Mouse (Mus musculus) stomach, embryonic 16.5 days (tissue): ENCODE data around the gene Ugdh. TPM values are rescaled to one million over a fixed set of nuclear protein-coding genes. Genes with fewer than 3 reads are reported as not detected.

Source experiments
- ATAC-seq: fragments of 200-750 bp; cut with Nextera tagmentation; 2 replicates; pipeline ENCODE4 v1.8.0; 2017; ENCODE audit warnings: moderate number of reproducible peaks, moderate TSS enrichment; ENCODE audit not compliant: insufficient read depth, low FRiP score
- H3K27ac ChIP-seq: fragments of 300-500 bp; sonication (generic); 2 replicates; pipeline ENCODE4 v1.5.1; 2014; ENCODE audit warnings: low read length
- H3K27me3 ChIP-seq: fragments of 300-500 bp; sonication (generic); 2 replicates; pipeline ENCODE4 v1.6.1; 2014; ENCODE audit warnings: low read length, control low read depth, mixed read lengths; ENCODE audit not compliant: control insufficient read depth, insufficient read depth
- H3K36me3 ChIP-seq: fragments of 300-500 bp; sonication (generic); 2 replicates; pipeline ENCODE4 v1.6.1; 2014; ENCODE audit warnings: low read length; ENCODE audit not compliant: control insufficient read depth, insufficient read depth
- H3K4me1 ChIP-seq: fragments of 300-500 bp; sonication (generic); 2 replicates; pipeline ENCODE4 v1.6.1; 2014; ENCODE audit warnings: low read length, control low read depth, mixed read lengths; ENCODE audit not compliant: control insufficient read depth, insufficient read depth
- H3K4me2 ChIP-seq: fragments of 300-500 bp; sonication (generic); 2 replicates; pipeline ENCODE4 v1.6.1; 2014; ENCODE audit warnings: low read depth, low read length, mixed read lengths
- H3K4me3 ChIP-seq: fragments of 300-500 bp; sonication (generic); replicated peaks from 2 replicates; pipeline ENCODE4 v1.5.1; 2014; ENCODE audit warnings: mild to moderate bottlenecking, low read length
- H3K9ac ChIP-seq: fragments of 300-500 bp; sonication (generic); 2 replicates; pipeline ENCODE4 v1.6.1; 2014; ENCODE audit warnings: low read length
- H3K9me3 ChIP-seq: fragments of 300-500 bp; sonication (generic); replicated peaks from 2 replicates; pipeline ENCODE4 v1.6.1; 2016; ENCODE audit warnings: low read length, control low read depth; ENCODE audit not compliant: control insufficient read depth
- WGBS: fragments of 180-500 bp; shearing (Covaris S2); extraction: QIAGEN DNeasy Blood & Tissue Kit; methylation state at CpG from one replicate; pipeline ENCODE4 v1.1.7; 2014; 5-methylcytosine and 5-hydroxymethylcytosine counted together
- polyA plus RNA-seq: library from polyadenylated mRNA; unstranded; fragments of >200 nt; fragmentation: Nextera tagmentation; extraction: Ambion mirVana; gene quantifications from 2 replicates; pipeline ENCODE4 v1.2.1, GENCODE M21; 2015

The Ugdh gene
- polyA plus RNA-seq, 1 experiment from 2014 or later, result 184 TPM

DNA sequence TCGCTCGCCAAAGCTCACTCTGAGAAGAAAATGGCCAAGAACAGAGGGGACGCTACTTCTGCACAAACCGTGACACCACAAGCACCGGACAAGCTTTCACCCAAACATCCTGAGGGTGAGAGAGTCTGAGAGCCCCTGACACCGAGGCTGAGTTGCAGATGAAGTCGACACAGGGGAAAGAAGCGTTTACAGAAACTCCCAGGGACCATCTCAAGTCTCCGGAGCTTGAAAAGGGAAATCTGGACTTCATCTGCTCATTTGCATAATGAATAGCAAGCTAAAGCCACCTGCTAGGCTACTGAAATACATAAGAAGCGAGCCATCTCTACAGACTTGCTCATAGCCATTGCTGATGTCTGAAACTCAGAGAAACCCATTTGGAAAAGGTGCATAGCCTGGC lies 16.6 kb downstream of the Ugdh start:
- Histone ChIP-seq H3K27ac (no peak overlapping the region), H3K36me3 (peaks cover 13% of the 10 kb centered on the region; the same call in 1 of the 2 replicates), H3K4me1 (peaks cover 14% of the 10 kb centered on the region), H3K4me3 (no peak overlapping the region), H3K9me3 (no peaks in the 10 kb centered on the region), H3K27me3 (no peaks in the 10 kb centered on the region), H3K9ac (no peak overlapping the region), H3K4me2 (no peak overlapping the region)
- ATAC-seq, result no peak
- 80% methylated on average over 10 of the region's 10 CpGs for WGBS

GRCm38 (mm10) chr5:65415653-65416458 lies 19.9 kb downstream of the Ugdh start:
- peak overlapping the region; percentile 61 for H3K9ac ChIP-seq
- peak overlapping the region; percentile 89 for H3K27ac ChIP-seq
- 21% methylated on average over 26 of the region's 26 CpGs for WGBS
- ATAC-seq, result peak; percentile 86
- H3K27me3 ChIP-seq, result no peaks in the 10 kb centered on the region
- no peak overlapping the region for H3K4me3 ChIP-seq
- peaks cover 14% of the 10 kb centered on the region for H3K4me1 ChIP-seq
- peaks cover 13% of the 10 kb centered on the region; the same call in 1 of the 2 replicates for H3K36me3 ChIP-seq
- H3K4me2 ChIP-seq, result no peak overlapping the region
- no peaks in the 10 kb centered on the region for H3K9me3 ChIP-seq

- H3K4me1 ChIP-seq, result no peaks in the 10 kb centered on the region
- H3K9me3 ChIP-seq, result no peaks in the 10 kb centered on the region
- 76% methylated on average over 12 of the region's 12 CpGs for WGBS
- no peak overlapping the region for H3K9ac ChIP-seq
- H3K36me3 ChIP-seq, result peaks cover 9% of the 10 kb centered on the region; the same call in 1 of the 2 replicates
- no peak overlapping the region for H3K4me3 ChIP-seq
- H3K4me2 ChIP-seq, result no peak overlapping the region
- no peak overlapping the region for H3K27ac ChIP-seq
- no peak for ATAC-seq
- H3K27me3 ChIP-seq, result no peaks in the 10 kb centered on the region
These were observed 27.8 kb downstream of the Ugdh start for GRCm38 (mm10) chr5:65407989-65408388.

DNA sequence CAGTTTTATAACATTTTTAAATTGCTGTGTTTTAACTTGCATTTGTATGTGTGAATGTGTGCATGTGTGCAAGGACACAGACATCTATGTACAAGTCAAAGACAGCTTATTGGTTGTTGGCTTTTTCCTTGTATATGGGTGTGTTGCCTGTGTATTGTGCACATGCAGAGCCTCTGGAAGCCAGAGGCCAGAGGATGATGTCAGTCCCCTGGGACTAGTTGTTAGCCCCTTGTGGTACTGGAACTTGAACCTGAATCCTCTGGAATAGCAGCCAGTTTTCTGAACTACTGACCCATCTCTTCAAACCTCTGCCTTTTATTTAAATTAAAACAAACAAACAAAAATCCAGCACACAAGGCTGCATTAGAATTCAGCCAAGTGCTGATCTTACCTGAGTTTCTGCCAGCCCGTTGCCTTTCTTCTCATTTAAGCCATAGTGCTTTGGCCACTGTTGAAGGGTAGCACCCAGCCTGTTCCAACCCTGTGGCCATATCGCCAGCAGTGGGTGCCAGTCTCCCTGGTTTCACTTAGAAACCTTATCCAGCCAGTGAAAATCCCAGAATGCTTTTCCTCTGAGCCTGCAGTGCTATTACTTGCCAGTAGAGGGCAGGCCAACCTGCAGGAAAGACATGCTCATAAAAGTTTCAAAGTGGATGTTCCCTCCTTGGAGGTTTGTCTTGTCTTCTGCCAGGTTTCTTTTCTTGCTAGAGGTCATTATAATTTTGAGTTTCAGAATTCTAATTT lies 34.3 kb downstream of the Ugdh start:
- no peak overlapping the region for H3K9ac ChIP-seq
- 21% methylated on average over 2 of the region's 2 CpGs for WGBS
- no peaks in the 10 kb centered on the region for H3K9me3 ChIP-seq
- no peak overlapping the region for H3K4me2 ChIP-seq
- H3K4me3 ChIP-seq, result no peak overlapping the region
- no peaks in the 10 kb centered on the region for H3K4me1 ChIP-seq
- peak; percentile 72; the same call in 1 of the 2 replicates for ATAC-seq
- no peak overlapping the region for H3K27ac ChIP-seq
- H3K36me3 ChIP-seq, result peaks cover 6% of the 10 kb centered on the region; the same call in 1 of the 2 replicates
- H3K27me3 ChIP-seq, result no peaks in the 10 kb centered on the region

DNA sequence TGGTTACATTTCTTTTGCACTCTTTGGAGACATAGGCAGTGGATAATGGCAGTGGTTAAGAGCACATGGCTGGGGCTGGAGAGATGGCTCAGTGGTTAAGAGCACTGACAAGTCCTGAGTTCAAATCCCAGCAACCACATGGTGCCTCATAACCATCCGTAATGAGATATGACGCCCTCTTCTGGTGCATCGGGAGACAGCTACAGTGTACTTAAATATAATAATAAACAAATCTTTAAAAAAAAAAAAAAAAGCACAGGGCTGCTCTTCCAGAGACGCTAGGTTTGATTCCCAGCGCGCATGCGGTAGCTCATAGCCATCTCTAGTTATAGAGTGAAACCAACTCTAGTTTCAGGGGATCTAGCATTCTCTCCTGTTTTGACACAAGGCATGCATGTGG lies 41.3 kb downstream of the Ugdh start:
- no peaks in the 10 kb centered on the region for H3K27me3 ChIP-seq
- H3K27ac ChIP-seq, result no peak overlapping the region
- no peaks in the 10 kb centered on the region for H3K9me3 ChIP-seq
- peaks cover 7% of the 10 kb centered on the region; the same call in 1 of the 2 replicates for H3K36me3 ChIP-seq
- no peak overlapping the region for H3K4me3 ChIP-seq
- WGBS, result 92% methylated on average over 7 of the region's 7 CpGs
- no peak for ATAC-seq
- H3K9ac ChIP-seq, result no peak overlapping the region
- peaks cover 8% of the 10 kb centered on the region for H3K4me1 ChIP-seq
- H3K4me2 ChIP-seq, result no peak overlapping the region

GRCm38 (mm10) chr5:65391753-65392152 lies 44.0 kb downstream of the Ugdh start:
- H3K9me3 ChIP-seq, result no peaks in the 10 kb centered on the region
- 2% methylated on average over 12 of the region's 12 CpGs for WGBS
- H3K4me2 ChIP-seq, result peak overlapping the region; percentile 81
- H3K36me3 ChIP-seq, result peaks cover 11% of the 10 kb centered on the region; the same call in 1 of the 2 replicates
- peak overlapping the region; percentile 42 for H3K27ac ChIP-seq
- peaks cover 11% of the 10 kb centered on the region for H3K4me1 ChIP-seq
- H3K9ac ChIP-seq, result peak overlapping the region; percentile 82
- no peaks in the 10 kb centered on the region for H3K27me3 ChIP-seq
- H3K4me3 ChIP-seq, result peak overlapping the region; percentile 100
- 0 out of 2 replicates have a peak, but pooled peaks have one; percentile 39 for ATAC-seq

GRCm38 (mm10) chr5:65390648-65391644 lies 44.8 kb downstream of the Ugdh start, which contains the start of the genes Rpl9 and Lias:
Gene Rpl9, minus strand, starts transcription at chr5:65391444.
Gene Lias, plus strand, starts transcription at chr5:65391497.
- peak within 1 kb of the TSS; percentile 99 for H3K9ac ChIP-seq
- peak; percentile 95 for ATAC-seq
- H3K4me2 ChIP-seq, result peak within 1 kb of the TSS; percentile 91
- H3K4me3 ChIP-seq, result peak within 1 kb of the TSS; percentile 100
- peaks cover 11% of the 10 kb centered on the region for H3K4me1 ChIP-seq
- under 1% methylated on average over 83 of the region's 83 CpGs for WGBS
- peaks cover 11% of the 10 kb centered on the region; the same call in 1 of the 2 replicates for H3K36me3 ChIP-seq
- H3K27ac ChIP-seq, result peak within 1 kb of the TSS; percentile 86
- H3K9me3 ChIP-seq, result no peaks in the 10 kb centered on the region
- no peaks in the 10 kb centered on the region for H3K27me3 ChIP-seq

DNA sequence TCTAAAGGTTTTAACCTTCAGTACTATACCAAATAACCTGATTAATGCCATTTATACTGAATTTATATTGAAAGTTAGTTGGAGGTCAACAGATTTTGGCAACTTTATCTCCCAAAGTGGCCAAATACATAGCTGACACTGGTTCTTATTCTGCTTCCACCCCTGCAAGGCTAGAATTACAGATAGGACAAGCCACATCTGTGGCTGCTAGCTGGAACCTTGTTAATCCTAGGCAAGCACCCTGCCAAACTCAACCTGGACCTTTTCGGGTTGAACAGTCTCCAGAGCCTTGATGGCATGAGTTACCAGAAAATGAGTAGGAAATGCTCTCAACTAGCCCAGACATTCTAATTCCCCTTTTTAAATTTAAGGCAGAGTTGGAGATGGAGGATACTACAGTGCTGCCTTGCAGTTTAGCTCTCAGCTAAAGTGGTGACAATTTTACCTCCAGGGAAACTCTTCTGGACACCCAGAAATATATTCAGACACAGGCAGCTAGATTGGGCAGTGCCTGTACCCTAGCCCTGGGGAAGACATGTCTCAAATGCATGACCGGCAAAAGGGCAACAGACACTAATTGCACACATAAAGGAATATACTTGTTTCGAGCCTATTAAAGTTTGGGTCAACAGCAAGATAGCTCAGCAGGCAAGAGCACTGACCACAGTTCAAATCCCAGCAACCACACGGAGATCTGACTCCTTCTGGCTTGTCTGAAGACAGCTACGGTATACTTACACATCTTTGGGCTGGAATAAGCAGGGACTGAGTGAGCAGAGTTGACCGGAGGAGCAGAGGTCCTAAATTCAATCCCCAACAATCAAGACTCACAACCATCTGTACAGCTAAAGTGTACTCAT lies 48.5 kb downstream of the Ugdh start:
- no peak overlapping the region for H3K4me3 ChIP-seq
- no peak overlapping the region for H3K27ac ChIP-seq
- 83% methylated on average over 6 of the region's 6 CpGs for WGBS
- no peak overlapping the region for H3K9ac ChIP-seq
- H3K27me3 ChIP-seq, result no peaks in the 10 kb centered on the region
- H3K36me3 ChIP-seq, result peaks cover 7% of the 10 kb centered on the region; the same call in 1 of the 2 replicates
- ATAC-seq, result no peak
- no peak overlapping the region for H3K4me2 ChIP-seq
- no peaks in the 10 kb centered on the region for H3K9me3 ChIP-seq
- peaks cover 11% of the 10 kb centered on the region for H3K4me1 ChIP-seq
